Mouse (Mus musculus): Measurements from ENCODE around the gene Rnf7. TPM values are rescaled to one million over a fixed set of nuclear protein-coding genes. Genes with fewer than 3 reads are reported as not detected.
A peak's percentile ranks its signal among the peaks of the same experiment; 100 is the strongest.
"Not testable (repeated sequence)": the region's sequence is repeated elsewhere in the genome, so short reads cannot be mapped to it uniquely, and the experiment has no call there.

The Rnf7 gene
- total RNA-seq, 2 experiments from 2014 or later: 56.2 to 63.1 TPM

GRCm38 (mm10) chr9:96471681-96472080 lies 6.8 kb downstream of the Rnf7 start:
- DNase-seq (ENCODE audit: low spot score in 2 of 2); intact Hi-C loops (cut with DNase I): not testable (repeated sequence)

GRCm38 (mm10) chr9:96470266-96470974 lies 8.1 kb downstream of the Rnf7 start:
- intact Hi-C loops (cut with DNase I): no loop called here
- no peak for DNase-seq (ENCODE audit: low spot score in 2 of 2)

GRCm38 (mm10) chr9:96469556-96470265 lies 8.8 kb downstream of the Rnf7 start:
- no peak for DNase-seq (ENCODE audit: low spot score in 2 of 2)
- intact Hi-C loops (cut with DNase I): no loop called here

- intact Hi-C loops (cut with DNase I): no loop called here
Observed at GRCm38 (mm10) chr9:96463708-96464107, 14.8 kb downstream of the Rnf7 start.

GRCm38 (mm10) chr9:96461607-96462006 lies 16.9 kb downstream of the Rnf7 start:
- DNase-seq (ENCODE audit: low spot score in 2 of 2): no peak
- intact Hi-C loops (cut with DNase I): no loop called here

More at GRCm38 (mm10) chr9:96463708-96464107, 14.8 kb downstream of the Rnf7 start:
- DNase-seq (ENCODE audit: low spot score in 2 of 2): peak in 1 of 2 experiments; percentile 8

- intact Hi-C loops (cut with DNase I): no loop called here
- no peak for DNase-seq (ENCODE audit: low spot score in 2 of 2)
Observed at GRCm38 (mm10) chr9:96460117-96460865, 18.2 kb downstream of the Rnf7 start.

GRCm38 (mm10) chr9:96455618-96456017 lies 22.9 kb downstream of the Rnf7 start:
- no peak for DNase-seq (ENCODE audit: low spot score in 2 of 2)
- intact Hi-C loops (cut with DNase I): no loop called here

- intact Hi-C loops (cut with DNase I): no loop called here
- DNase-seq (ENCODE audit: low spot score in 2 of 2): no peak
Observed at GRCm38 (mm10) chr9:96452956-96453355, 25.5 kb downstream of the Rnf7 start.

- DNase-seq (ENCODE audit: low spot score in 2 of 2): no peak
- intact Hi-C loops (cut with DNase I): no loop called here
Observed at GRCm38 (mm10) chr9:96450900-96451720, 27.4 kb downstream of the Rnf7 start.

GRCm38 (mm10) chr9:96449514-96449913 lies 29.0 kb downstream of the Rnf7 start:
- DNase-seq (ENCODE audit: low spot score in 2 of 2): no peak
- intact Hi-C loops (cut with DNase I): no loop called here

- intact Hi-C loops (cut with DNase I): no loop called here
- DNase-seq (ENCODE audit: low spot score in 2 of 2): no peak
Observed at GRCm38 (mm10) chr9:96445351-96445750, 33.1 kb downstream of the Rnf7 start.

- intact Hi-C loops (cut with DNase I): no loop called here
- no peak for DNase-seq (ENCODE audit: low spot score in 2 of 2)
Observed at GRCm38 (mm10) chr9:96442081-96442480, 36.4 kb downstream of the Rnf7 start.

GRCm38 (mm10) chr9:96438334-96438871 lies 40.1 kb downstream of the Rnf7 start:
- no peak for DNase-seq (ENCODE audit: low spot score in 2 of 2)
- intact Hi-C loops (cut with DNase I): loop anchor here (5.0 kb wide), 1 partner anchor 76 kb away; the partner anchor contains the start of gene Atp1b3

GRCm38 (mm10) chr9:96437805-96438333 lies 40.6 kb downstream of the Rnf7 start:
- peak; percentile 17 to 25 for DNase-seq (ENCODE audit: low spot score in 2 of 2)
- intact Hi-C loops (cut with DNase I): loop anchor here (5.0 kb wide), 1 partner anchor 76 kb away; the partner anchor contains the start of gene Atp1b3

- no peak for DNase-seq (ENCODE audit: low spot score in 2 of 2)
- intact Hi-C loops (cut with DNase I): loop anchor here (5.0 kb wide), 1 partner anchor 75 kb away; the partner anchor contains the start of gene Atp1b3
Observed at GRCm38 (mm10) chr9:96436901-96437804, 41.3 kb downstream of the Rnf7 start.

- no peak for DNase-seq (ENCODE audit: low spot score in 2 of 2)
- intact Hi-C loops (cut with DNase I): no loop called here
Observed at GRCm38 (mm10) chr9:96432575-96432974, 45.9 kb downstream of the Rnf7 start.

- DNase-seq (ENCODE audit: low spot score in 2 of 2): no peak
- intact Hi-C loops (cut with DNase I): no loop called here
Observed at GRCm38 (mm10) chr9:96431081-96431480, 47.4 kb downstream of the Rnf7 start.
